Mouse (Mus musculus): ENCODE measurements around the gene Ctcf. TPM values are rescaled to one million over a fixed set of nuclear protein-coding genes. Genes with fewer than 3 reads are reported as not detected.

Ctcf gene
- polyA plus RNA-seq, 1 experiment from 2014 or later: 128 TPM

DNA sequence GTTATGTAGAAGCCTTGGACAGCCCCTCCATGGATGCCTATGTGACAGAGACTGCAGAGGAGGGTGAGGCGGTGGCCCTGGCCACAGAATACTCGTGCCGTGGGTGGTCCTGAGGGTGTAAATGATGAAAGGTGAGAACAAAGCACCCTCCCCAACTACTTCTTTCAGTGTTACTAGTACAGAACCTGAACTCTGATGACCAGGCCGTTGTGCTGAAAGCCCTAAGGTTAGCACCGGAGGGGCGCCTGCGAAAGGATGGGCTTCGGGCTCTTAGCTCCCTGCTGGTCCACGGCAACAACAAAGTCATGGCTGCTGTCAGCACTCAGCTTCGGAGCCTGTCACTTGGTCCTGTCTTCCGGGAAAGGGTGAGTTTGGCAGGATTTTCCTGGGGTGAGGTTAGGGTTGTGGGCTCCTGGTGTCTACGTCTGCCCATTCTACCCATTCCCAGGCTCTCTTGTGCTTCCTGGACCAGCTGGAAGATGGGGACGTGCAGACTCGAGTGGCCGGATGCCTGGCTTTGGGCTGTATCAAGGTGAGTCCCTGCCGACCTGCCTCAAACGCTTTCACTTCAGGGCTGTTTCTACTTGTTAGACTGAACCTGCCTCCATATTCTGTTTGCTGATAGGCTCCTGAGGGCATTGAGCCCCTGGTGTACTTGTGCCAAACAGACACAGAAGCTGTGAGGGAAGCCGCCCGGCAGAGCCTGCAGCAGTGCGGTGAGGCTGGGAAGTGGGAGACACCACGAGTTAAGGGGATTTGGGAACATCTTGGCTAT lies 15.2 kb upstream of the Ctcf start:
- WGBS: 89% methylated on average over 21 of the region's 21 CpGs

DNA sequence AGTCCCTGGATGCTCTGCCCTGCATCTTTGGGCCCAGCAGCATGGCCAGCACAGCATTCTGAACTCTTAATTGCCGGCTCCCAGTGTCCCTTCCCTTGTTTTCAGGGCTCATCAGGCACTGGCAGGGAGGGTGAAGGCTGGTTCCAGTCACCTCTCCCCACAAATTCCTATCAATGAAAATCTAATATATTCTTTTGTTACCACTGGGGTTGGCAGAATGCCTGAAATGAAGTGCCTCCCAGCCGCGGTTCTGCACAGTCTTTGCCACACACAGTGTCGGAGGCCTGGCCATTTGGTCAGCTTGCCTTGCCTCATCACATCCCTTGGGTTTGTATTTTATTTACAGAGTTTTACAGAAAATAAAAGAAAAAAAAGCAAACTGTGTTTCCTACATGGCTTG lies 14.5 kb upstream of the Ctcf start:
- DNase-seq (ENCODE audit: low spot score) (no peak), ATAC-seq (ENCODE audit: insufficient number of reproducible peaks, low FRiP score, low TSS enrichment, low read depth) (no peak)
- H3K4me1 ChIP-seq (ENCODE audit: control insufficient read depth, insufficient read depth, low read length): peaks cover 40% of the 10 kb centered on the region
- no peaks in the 10 kb centered on the region for H3K27me3 ChIP-seq (ENCODE audit: control insufficient read depth, insufficient read depth, low read length)
- no peak overlapping the region for H3K9ac ChIP-seq (ENCODE audit: low read length)
- H3K9me3 ChIP-seq (ENCODE audit: control insufficient read depth, low read length): no peaks in the 10 kb centered on the region
- H3K36me3 ChIP-seq (ENCODE audit: control insufficient read depth, insufficient read depth, low read length): peaks cover 20% of the 10 kb centered on the region
- H3K4me3 ChIP-seq (ENCODE audit: low read depth, low read length): no peak overlapping the region
- 85% methylated on average over 4 of the region's 4 CpGs for WGBS
- H3K4me2 ChIP-seq (ENCODE audit: low read depth, severe bottlenecking): no peak overlapping the region
- H3K27ac ChIP-seq (replicated peaks; ENCODE audit: low read depth, low read length): peak overlapping the region; percentile 81; the same call in 1 of the 2 replicates

More for the DNA sequence above, 15.2 kb upstream of the Ctcf start:
- Histone ChIP-seq H3K9me3 (ENCODE audit: control insufficient read depth, low read length) (no peaks in the 10 kb centered on the region), H3K9ac (ENCODE audit: low read length) (no peak overlapping the region), H3K4me1 (ENCODE audit: control insufficient read depth, insufficient read depth, low read length) (peaks cover 40% of the 10 kb centered on the region), H3K27ac (replicated peaks; ENCODE audit: low read depth, low read length) (no peak overlapping the region), H3K4me3 (ENCODE audit: low read depth, low read length) (no peak overlapping the region), H3K4me2 (ENCODE audit: low read depth, severe bottlenecking) (no peak overlapping the region), H3K36me3 (ENCODE audit: control insufficient read depth, insufficient read depth, low read length) (peaks cover 21% of the 10 kb centered on the region), H3K27me3 (ENCODE audit: control insufficient read depth, insufficient read depth, low read length) (no peaks in the 10 kb centered on the region)
- no peak for DNase-seq (ENCODE audit: low spot score)
- ATAC-seq (ENCODE audit: insufficient number of reproducible peaks, low FRiP score, low TSS enrichment, low read depth): no peak

DNA sequence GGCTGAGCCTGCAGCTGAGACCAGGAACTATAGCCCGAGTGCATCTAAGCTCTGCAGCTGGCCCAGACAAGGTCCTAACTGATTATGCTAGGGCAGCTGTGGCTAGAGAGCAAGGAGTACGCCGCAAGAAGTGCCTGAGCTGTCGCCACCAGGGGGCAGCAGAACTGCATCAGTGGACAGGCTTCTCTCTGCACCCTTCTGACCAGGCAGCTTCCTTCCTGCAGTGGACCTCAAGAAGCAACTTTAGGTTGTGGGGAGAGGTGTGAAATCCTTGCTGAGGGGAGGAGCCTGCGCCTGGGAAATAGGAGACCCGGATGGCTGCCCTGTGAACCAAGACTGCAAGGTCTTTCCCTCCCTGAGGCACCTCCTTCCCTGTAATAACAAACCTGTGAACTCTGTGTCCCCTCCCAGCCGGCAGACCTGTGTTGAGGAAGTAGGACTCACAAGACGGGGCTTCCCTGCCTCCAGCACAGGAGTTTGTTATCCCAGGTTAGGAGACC lies 13.9 kb upstream of the Ctcf start:
- Histone ChIP-seq H3K27me3 (ENCODE audit: control insufficient read depth, insufficient read depth, low read length) (no peaks in the 10 kb centered on the region), H3K27ac (replicated peaks; ENCODE audit: low read depth, low read length) (peak overlapping the region; percentile 81), H3K4me3 (ENCODE audit: low read depth, low read length) (no peak overlapping the region), H3K9ac (ENCODE audit: low read length) (no peak overlapping the region), H3K4me2 (ENCODE audit: low read depth, severe bottlenecking) (peak overlapping the region; percentile 21; the same call in 1 of the 2 replicates), H3K4me1 (ENCODE audit: control insufficient read depth, insufficient read depth, low read length) (peaks cover 40% of the 10 kb centered on the region), H3K36me3 (ENCODE audit: control insufficient read depth, insufficient read depth, low read length) (peaks cover 18% of the 10 kb centered on the region), H3K9me3 (ENCODE audit: control insufficient read depth, low read length) (no peaks in the 10 kb centered on the region)
- DNase-seq (ENCODE audit: low spot score) (peak; percentile 99), ATAC-seq (ENCODE audit: insufficient number of reproducible peaks, low FRiP score, low TSS enrichment, low read depth) (peak; percentile 80)
- WGBS: 2% methylated on average over 8 of the region's 8 CpGs

DNA sequence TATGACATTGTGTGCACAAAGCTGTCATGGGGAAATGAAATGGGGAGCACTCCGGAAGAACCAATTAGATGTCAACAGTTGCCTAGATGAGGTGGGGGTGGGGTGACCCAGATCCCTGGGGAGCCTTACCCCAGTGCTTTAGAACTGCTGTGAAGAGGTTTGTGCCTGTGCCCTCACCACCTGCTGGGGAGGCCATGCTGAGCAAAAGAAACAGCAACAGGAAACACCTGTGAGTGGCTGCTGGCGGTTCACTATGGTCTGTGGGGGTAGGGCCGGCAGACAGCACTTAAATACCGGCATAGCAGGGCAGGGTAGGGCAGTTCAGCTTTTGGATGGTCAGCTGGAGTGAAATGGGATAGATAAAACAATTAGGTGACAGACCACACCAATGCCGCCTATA lies 13.2 kb upstream of the Ctcf start:
- WGBS: 11% methylated on average over 5 of the region's 5 CpGs
- H3K4me3 ChIP-seq (ENCODE audit: low read depth, low read length): no peak overlapping the region
- no peaks in the 10 kb centered on the region for H3K9me3 ChIP-seq (ENCODE audit: control insufficient read depth, low read length)
- peak overlapping the region; percentile 81 for H3K27ac ChIP-seq (replicated peaks; ENCODE audit: low read depth, low read length)
- ATAC-seq (ENCODE audit: insufficient number of reproducible peaks, low FRiP score, low TSS enrichment, low read depth) (peak; percentile 46), DNase-seq (ENCODE audit: low spot score) (peak; percentile 59)
- H3K36me3 ChIP-seq (ENCODE audit: control insufficient read depth, insufficient read depth, low read length): peaks cover 13% of the 10 kb centered on the region
- H3K9ac ChIP-seq (ENCODE audit: low read length): no peak overlapping the region
- no peaks in the 10 kb centered on the region for H3K27me3 ChIP-seq (ENCODE audit: control insufficient read depth, insufficient read depth, low read length)
- peak overlapping the region; percentile 21 for H3K4me2 ChIP-seq (ENCODE audit: low read depth, severe bottlenecking)
- peaks cover 40% of the 10 kb centered on the region for H3K4me1 ChIP-seq (ENCODE audit: control insufficient read depth, insufficient read depth, low read length)

DNA sequence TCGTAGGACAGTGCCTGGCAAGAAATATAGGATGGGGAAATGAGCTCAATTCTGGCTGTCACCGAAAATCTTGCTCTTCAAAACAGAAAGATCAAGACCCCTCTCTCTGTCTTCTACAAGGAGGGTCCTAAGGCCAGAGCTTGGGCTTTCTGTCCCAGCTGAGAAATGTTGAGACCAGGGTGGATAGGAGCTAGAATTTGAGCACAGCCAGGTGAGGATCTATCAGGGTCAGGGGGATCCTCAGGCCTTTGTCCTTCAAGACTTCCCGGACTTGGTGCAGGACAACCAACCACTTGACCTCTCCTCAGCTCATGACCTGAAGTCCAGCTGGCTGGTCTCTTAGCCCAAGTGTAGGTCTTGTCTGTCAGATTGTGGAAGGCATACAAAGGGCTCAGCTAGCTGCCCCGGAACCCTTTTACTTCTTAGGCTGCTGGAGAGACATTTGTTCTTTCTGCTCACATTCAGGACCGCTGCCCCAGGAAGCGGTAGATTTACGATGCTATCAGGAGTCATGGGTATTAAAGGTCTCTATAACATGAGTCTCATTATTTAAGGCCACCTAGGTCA lies 12.6 kb upstream of the Ctcf start:
- H3K9me3 ChIP-seq (ENCODE audit: control insufficient read depth, low read length): no peaks in the 10 kb centered on the region
- H3K27ac ChIP-seq (replicated peaks; ENCODE audit: low read depth, low read length): peak overlapping the region; percentile 81
- peak overlapping the region; percentile 12; the same call in 1 of the 2 replicates for H3K9ac ChIP-seq (ENCODE audit: low read length)
- DNase-seq (ENCODE audit: low spot score): no peak
- peak overlapping the region; percentile 0; the same call in 1 of the 2 replicates for H3K4me2 ChIP-seq (ENCODE audit: low read depth, severe bottlenecking)
- WGBS: 29% methylated on average over 7 of the region's 7 CpGs
- H3K27me3 ChIP-seq (ENCODE audit: control insufficient read depth, insufficient read depth, low read length): no peaks in the 10 kb centered on the region
- no peak for ATAC-seq (ENCODE audit: insufficient number of reproducible peaks, low FRiP score, low TSS enrichment, low read depth)
- H3K4me3 ChIP-seq (ENCODE audit: low read depth, low read length): no peak overlapping the region
- H3K4me1 ChIP-seq (ENCODE audit: control insufficient read depth, insufficient read depth, low read length): peaks cover 40% of the 10 kb centered on the region
- peaks cover 8% of the 10 kb centered on the region; the same call in 1 of the 2 replicates for H3K36me3 ChIP-seq (ENCODE audit: control insufficient read depth, insufficient read depth, low read length)

DNA sequence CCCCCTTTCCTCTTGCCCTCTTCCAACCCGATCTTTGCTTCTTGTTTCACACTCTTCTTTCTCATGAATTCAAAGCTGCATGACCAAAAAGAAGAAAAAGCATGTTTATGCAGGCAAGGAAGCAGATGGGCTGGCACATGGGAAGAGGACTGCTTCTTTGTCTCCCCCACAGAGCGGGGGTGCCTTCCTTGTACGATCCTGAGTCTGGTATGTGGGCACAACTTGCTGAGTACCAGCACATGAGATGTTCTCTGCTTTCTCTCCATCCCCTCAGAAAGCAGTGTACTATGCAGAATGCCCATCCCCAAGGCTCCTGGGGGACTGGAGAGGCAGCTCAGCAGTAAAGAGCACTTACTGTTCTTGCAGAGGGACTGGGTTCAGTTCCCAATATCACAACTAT lies 12.0 kb upstream of the Ctcf start:
- Histone ChIP-seq H3K9me3 (ENCODE audit: control insufficient read depth, low read length) (no peaks in the 10 kb centered on the region), H3K27ac (replicated peaks; ENCODE audit: low read depth, low read length) (peak overlapping the region; percentile 81), H3K4me2 (ENCODE audit: low read depth, severe bottlenecking) (peak overlapping the region; percentile 35), H3K4me3 (ENCODE audit: low read depth, low read length) (no peak overlapping the region; the same call in 1 of the 2 replicates), H3K36me3 (ENCODE audit: control insufficient read depth, insufficient read depth, low read length) (peaks cover 5% of the 10 kb centered on the region; the same call in 1 of the 2 replicates), H3K9ac (ENCODE audit: low read length) (peak overlapping the region; percentile 18; the same call in 1 of the 2 replicates), H3K27me3 (ENCODE audit: control insufficient read depth, insufficient read depth, low read length) (no peaks in the 10 kb centered on the region), H3K4me1 (ENCODE audit: control insufficient read depth, insufficient read depth, low read length) (peaks cover 40% of the 10 kb centered on the region)
- DNase-seq (ENCODE audit: low spot score): no peak
- no peak for ATAC-seq (ENCODE audit: insufficient number of reproducible peaks, low FRiP score, low TSS enrichment, low read depth)
- WGBS: 48% methylated on average over 3 of the region's 3 CpGs

DNA sequence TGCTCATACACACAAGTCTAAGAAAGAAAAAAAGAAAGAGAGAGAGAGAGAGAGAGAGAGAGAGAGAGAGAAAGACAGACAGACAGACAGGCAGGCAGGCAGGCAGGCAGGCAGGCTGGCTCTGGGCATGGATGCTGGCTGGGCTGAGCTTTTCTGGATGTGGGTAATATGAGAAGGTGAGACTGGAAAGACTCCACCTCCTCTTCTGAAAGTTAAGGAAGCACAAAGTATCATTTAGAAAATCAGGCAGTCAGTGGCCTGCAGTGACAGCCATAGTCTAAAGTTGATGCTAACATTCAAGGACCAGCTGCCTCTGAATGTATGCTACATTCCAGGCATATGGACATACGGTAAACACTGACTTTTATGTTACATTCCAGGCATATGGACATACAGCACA lies 11.5 kb upstream of the Ctcf start:
- WGBS: 32% methylated on average over 1 of the region's 1 CpGs
- Histone ChIP-seq H3K4me2 (ENCODE audit: low read depth, severe bottlenecking) (peak overlapping the region; percentile 35), H3K9ac (ENCODE audit: low read length) (no peak overlapping the region), H3K9me3 (ENCODE audit: control insufficient read depth, low read length) (no peaks in the 10 kb centered on the region), H3K36me3 (ENCODE audit: control insufficient read depth, insufficient read depth, low read length) (peaks cover 4% of the 10 kb centered on the region; the same call in 1 of the 2 replicates), H3K4me3 (ENCODE audit: low read depth, low read length) (no peak overlapping the region; the same call in 1 of the 2 replicates), H3K4me1 (ENCODE audit: control insufficient read depth, insufficient read depth, low read length) (peaks cover 40% of the 10 kb centered on the region), H3K27ac (replicated peaks; ENCODE audit: low read depth, low read length) (peak overlapping the region; percentile 81), H3K27me3 (ENCODE audit: control insufficient read depth, insufficient read depth, low read length) (no peaks in the 10 kb centered on the region)
- ATAC-seq (ENCODE audit: insufficient number of reproducible peaks, low FRiP score, low TSS enrichment, low read depth) (no peak), DNase-seq (ENCODE audit: low spot score) (peak; percentile 56)

DNA sequence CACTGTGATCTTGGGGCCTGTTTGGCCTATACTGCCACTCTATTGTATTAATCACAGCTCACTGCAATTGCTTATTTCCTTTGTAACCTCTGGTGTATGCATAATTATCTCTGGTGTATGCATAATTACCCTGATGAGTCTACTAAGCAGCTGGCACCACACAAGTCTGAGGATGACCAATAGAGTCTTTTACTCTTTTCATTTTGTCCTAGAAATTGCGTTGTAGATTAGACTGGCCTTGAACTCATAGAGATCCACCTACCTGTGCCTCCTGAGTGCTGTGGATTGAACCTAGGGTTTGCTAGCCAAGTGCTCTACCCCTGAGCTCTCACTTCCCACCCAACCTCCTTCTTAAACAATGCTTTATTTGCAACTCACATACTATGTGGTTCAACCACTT lies 10.3 kb upstream of the Ctcf start:
- Histone ChIP-seq H3K27ac (replicated peaks; ENCODE audit: low read depth, low read length) (peak overlapping the region; percentile 81; the same call in 1 of the 2 replicates), H3K9me3 (ENCODE audit: control insufficient read depth, low read length) (no peaks in the 10 kb centered on the region), H3K36me3 (ENCODE audit: control insufficient read depth, insufficient read depth, low read length) (peaks cover 3% of the 10 kb centered on the region; the same call in 1 of the 2 replicates), H3K4me3 (ENCODE audit: low read depth, low read length) (no peak overlapping the region), H3K9ac (ENCODE audit: low read length) (no peak overlapping the region), H3K4me2 (ENCODE audit: low read depth, severe bottlenecking) (no peak overlapping the region), H3K27me3 (ENCODE audit: control insufficient read depth, insufficient read depth, low read length) (no peaks in the 10 kb centered on the region), H3K4me1 (ENCODE audit: control insufficient read depth, insufficient read depth, low read length) (peaks cover 40% of the 10 kb centered on the region)
- ATAC-seq (ENCODE audit: insufficient number of reproducible peaks, low FRiP score, low TSS enrichment, low read depth) (no peak), DNase-seq (ENCODE audit: low spot score) (no peak)
- 78% methylated on average over 1 of the region's 1 CpGs for WGBS

Measured in limb, embryonic 11.5 days (tissue).